Mouse (Mus musculus) monocyte, adult 5-6 weeks (primary cell): ENCODE measurements around the gene Tmem254b. TPM values are rescaled to one million over a fixed set of nuclear protein-coding genes. Genes with fewer than 3 reads are reported as not detected.
"Not testable (repeated sequence)": the region's sequence is repeated elsewhere in the genome, so short reads cannot be mapped to it uniquely, and the experiment has no call there.

ENCODE experiments used
- ATAC-seq: fragments of 153-309, 156-312 bp; replicated peaks from 2 replicates; pipeline ENCODE4 v1.8.0; 2017; ENCODE audit warnings: mild to moderate bottlenecking; ENCODE audit not compliant: low TSS enrichment, insufficient number of reproducible peaks, severe bottlenecking, poor library complexity, low FRiP score
- total RNA-seq: library from RNA; stranded (forward); fragments of 200-1000, 200-491, 200-594 nt; gene quantifications from 3 replicates; pipeline ENCODE4 v1.2.3, GENCODE M21; 2017

Gene Tmem254b
- total RNA-seq, result 2.8 to 11.7 TPM (median 3.0 TPM) in 3 replicates

- ATAC-seq, result peak; percentile 76
These were observed at the start of gene Tmem254b for GRCm38 (mm10) chr14:26206926-26207247. Tmem254b (minus strand) TSS chr14:26207041.

GRCm38 (mm10) chr14:26237183-26237582 is 30.3 kb upstream of the Tmem254b start:
- not testable (repeated sequence) for ATAC-seq

- not testable (repeated sequence) for ATAC-seq
These were observed 9.6 kb upstream of the Tmem254b start for GRCm38 (mm10) chr14:26216233-26217000.

- peak; percentile 56 for ATAC-seq
These were observed 480 bp downstream of the Tmem254b start for GRCm38 (mm10) chr14:26206197-26206925.

GRCm38 (mm10) chr14:26197851-26198250 is 9.0 kb downstream of the Tmem254b start:
- ATAC-seq, result not testable (repeated sequence)

- ATAC-seq, result not testable (repeated sequence)
These were observed 18.5 kb downstream of the Tmem254b start for GRCm38 (mm10) chr14:26188361-26188760.

GRCm38 (mm10) chr14:26186638-26187037 is 20.2 kb downstream of the Tmem254b start:
- ATAC-seq, result peak; percentile 58; the same call in 1 of the 2 replicates

GRCm38 (mm10) chr14:26182380-26182779 is 24.5 kb downstream of the Tmem254b start, which contains the start of gene Plac9b:
Plac9b (minus strand) TSS chr14:26182480.
- ATAC-seq, result not testable (repeated sequence)

- not testable (repeated sequence) for ATAC-seq
These were observed 25.2 kb downstream of the Tmem254b start for GRCm38 (mm10) chr14:26181660-26182059.

- ATAC-seq, result not testable (repeated sequence)
These were observed 31.8 kb downstream of the Tmem254b start for GRCm38 (mm10) chr14:26175028-26175427.

GRCm38 (mm10) chr14:26173955-26174354 is 32.9 kb downstream of the Tmem254b start:
- ATAC-seq, result not testable (repeated sequence)

- not testable (repeated sequence) for ATAC-seq
These were observed 41.6 kb downstream of the Tmem254b start for GRCm38 (mm10) chr14:26165266-26165665.

GRCm38 (mm10) chr14:26162423-26162822 is 44.4 kb downstream of the Tmem254b start:
- ATAC-seq, result not testable (repeated sequence)

GRCm38 (mm10) chr14:26161156-26161555 is 45.7 kb downstream of the Tmem254b start:
- not testable (repeated sequence) for ATAC-seq

- ATAC-seq, result not testable (repeated sequence)
These were observed 50.8 kb downstream of the Tmem254b start for GRCm38 (mm10) chr14:26156032-26156431.

Other genes with a start within 250 kb of the Tmem254b start
- not detected in 3 replicates for gene Duxbl1, start 228.5 kb downstream of the Tmem254b start, total RNA-seq
- not detected in 3 replicates for gene Gm9780, start 164.3 kb downstream of the Tmem254b start, total RNA-seq
- 21.2 to 71.6 TPM (median 36.3 TPM) in 3 replicates for gene Tmem254c, start 139.7 kb downstream of the Tmem254b start, total RNA-seq
- gene Cphx2, start 125.5 kb downstream of the Tmem254b start, total RNA-seq, result not detected in 3 replicates
- not detected in 3 replicates for gene Cphx3, start 124.7 kb downstream of the Tmem254b start, total RNA-seq
- not detected in 3 replicates for gene Duxbl2, start 88.7 kb downstream of the Tmem254b start, total RNA-seq
- not detected in 3 replicates for gene Plac9b, start 24.6 kb downstream of the Tmem254b start, total RNA-seq
- gene Duxbl3, start 50.9 kb upstream of the Tmem254b start, total RNA-seq, result not detected in 3 replicates